Mouse (Mus musculus): ENCODE measurements around the gene Sgsm3. TPM values are rescaled to one million over a fixed set of nuclear protein-coding genes. Genes with fewer than 3 reads are reported as not detected.
"Not testable (repeated sequence)": the region's sequence is repeated elsewhere in the genome, so short reads cannot be mapped to it uniquely, and the experiment has no call there.

Sgsm3 gene
- polyA plus RNA-seq (2014; fragmentation: Nextera tagmentation; extraction: Ambion mirVana) = 57.9 and 59.2 TPM in 2 replicates

- ATAC-seq (ENCODE audit: low read depth) = peak; percentile 96
- H3K9me3 ChIP-seq (ENCODE audit: control insufficient read depth, low read length) = no peaks in the 10 kb centered on the region
- under 1% methylated on average over 50 of the region's 67 CpGs for WGBS
- H3K27me3 ChIP-seq (ENCODE audit: control insufficient read depth, insufficient read depth, low read length) = no peaks in the 10 kb centered on the region
- H3K9ac ChIP-seq (replicated peaks; ENCODE audit: low read depth, low read length) = peak within 1 kb of the TSS; percentile 77
- peak within 1 kb of the TSS; percentile 57 for H3K4me2 ChIP-seq (ENCODE audit: low read depth, low read length)
- H3K4me1 ChIP-seq (ENCODE audit: control insufficient read depth, insufficient read depth, low read length) = no peaks in the 10 kb centered on the region
- peak within 1 kb of the TSS; percentile 62 for H3K27ac ChIP-seq (ENCODE audit: low read depth, low read length)
- H3K4me3 ChIP-seq (ENCODE audit: low read depth, low read length) = peak within 1 kb of the TSS; percentile 77
- H3K36me3 ChIP-seq (ENCODE audit: control insufficient read depth, insufficient read depth, low read length) = no peaks in the 10 kb centered on the region
These were observed at the start of gene Sgsm3 for GRCm38 (mm10) chr15:80977620-80978334. TSS of gene Sgsm3 (plus strand) at chr15:80977765.

GRCm38 (mm10) chr15:80928811-80929355 lies 48.7 kb upstream of the Sgsm3 start:
- Histone ChIP-seq H3K27ac (ENCODE audit: low read depth, low read length) (no peak overlapping the region), H3K36me3 (ENCODE audit: control insufficient read depth, insufficient read depth, low read length) (peaks cover 45% of the 10 kb centered on the region), H3K9ac (replicated peaks; ENCODE audit: low read depth, low read length) (no peak overlapping the region), H3K4me3 (ENCODE audit: low read depth, low read length) (no peak overlapping the region), H3K4me2 (ENCODE audit: low read depth, low read length) (no peak overlapping the region), H3K27me3 (ENCODE audit: control insufficient read depth, insufficient read depth, low read length) (no peaks in the 10 kb centered on the region), H3K9me3 (ENCODE audit: control insufficient read depth, low read length) (no peaks in the 10 kb centered on the region), H3K4me1 (ENCODE audit: control insufficient read depth, insufficient read depth, low read length) (no peaks in the 10 kb centered on the region)
- no peak for ATAC-seq (ENCODE audit: low read depth)
- 81% methylated on average over 20 of the region's 20 CpGs for WGBS

- Histone ChIP-seq H3K27ac (ENCODE audit: low read depth, low read length) (no peak overlapping the region), H3K4me2 (ENCODE audit: low read depth, low read length) (no peak overlapping the region), H3K36me3 (ENCODE audit: control insufficient read depth, insufficient read depth, low read length) (peaks cover 48% of the 10 kb centered on the region), H3K9ac (replicated peaks; ENCODE audit: low read depth, low read length) (no peak overlapping the region), H3K4me3 (ENCODE audit: low read depth, low read length) (no peak overlapping the region), H3K4me1 (ENCODE audit: control insufficient read depth, insufficient read depth, low read length) (no peaks in the 10 kb centered on the region), H3K27me3 (ENCODE audit: control insufficient read depth, insufficient read depth, low read length) (no peaks in the 10 kb centered on the region), H3K9me3 (ENCODE audit: control insufficient read depth, low read length) (no peaks in the 10 kb centered on the region)
- ATAC-seq (ENCODE audit: low read depth) = no peak
- WGBS = 48% methylated on average over 14 of the region's 16 CpGs
These were observed 47.5 kb upstream of the Sgsm3 start for GRCm38 (mm10) chr15:80930048-80930571.

- H3K27me3 ChIP-seq (ENCODE audit: control insufficient read depth, insufficient read depth, low read length); ATAC-seq (ENCODE audit: low read depth); H3K4me1 ChIP-seq (ENCODE audit: control insufficient read depth, insufficient read depth, low read length); H3K9ac ChIP-seq (replicated peaks; ENCODE audit: low read depth, low read length); H3K4me3 ChIP-seq (ENCODE audit: low read depth, low read length); H3K4me2 ChIP-seq (ENCODE audit: low read depth, low read length); H3K27ac ChIP-seq (ENCODE audit: low read depth, low read length); H3K9me3 ChIP-seq (ENCODE audit: control insufficient read depth, low read length): not testable (repeated sequence)
- H3K36me3 ChIP-seq (ENCODE audit: control insufficient read depth, insufficient read depth, low read length) = peaks cover 48% of the 10 kb centered on the region
- 92% methylated on average over 23 of the region's 23 CpGs for WGBS
These were observed 46.8 kb upstream of the Sgsm3 start for GRCm38 (mm10) chr15:80930676-80931320.

- peaks cover 46% of the 10 kb centered on the region for H3K36me3 ChIP-seq (ENCODE audit: control insufficient read depth, insufficient read depth, low read length)
- no peak overlapping the region for H3K4me3 ChIP-seq (ENCODE audit: low read depth, low read length)
- 94% methylated on average over 9 of the region's 9 CpGs for WGBS
These were observed 46.1 kb upstream of the Sgsm3 start for GRCm38 (mm10) chr15:80931345-80931960.

GRCm38 (mm10) chr15:80934841-80935240 lies 42.7 kb upstream of the Sgsm3 start:
- Histone ChIP-seq H3K27me3 (ENCODE audit: control insufficient read depth, insufficient read depth, low read length) (no peaks in the 10 kb centered on the region), H3K9me3 (ENCODE audit: control insufficient read depth, low read length) (no peaks in the 10 kb centered on the region), H3K4me2 (ENCODE audit: low read depth, low read length) (no peak overlapping the region), H3K36me3 (ENCODE audit: control insufficient read depth, insufficient read depth, low read length) (peaks cover 24% of the 10 kb centered on the region), H3K4me1 (ENCODE audit: control insufficient read depth, insufficient read depth, low read length) (no peaks in the 10 kb centered on the region), H3K27ac (ENCODE audit: low read depth, low read length) (no peak overlapping the region), H3K4me3 (ENCODE audit: low read depth, low read length) (no peak overlapping the region), H3K9ac (replicated peaks; ENCODE audit: low read depth, low read length) (no peak overlapping the region)
- no peak for ATAC-seq (ENCODE audit: low read depth)
- WGBS = 96% methylated on average over 5 of the region's 5 CpGs

More at GRCm38 (mm10) chr15:80931345-80931960, 46.1 kb upstream of the Sgsm3 start:
- Histone ChIP-seq H3K9ac (replicated peaks; ENCODE audit: low read depth, low read length) (no peak overlapping the region), H3K9me3 (ENCODE audit: control insufficient read depth, low read length) (no peaks in the 10 kb centered on the region), H3K27ac (ENCODE audit: low read depth, low read length) (no peak overlapping the region), H3K4me1 (ENCODE audit: control insufficient read depth, insufficient read depth, low read length) (no peaks in the 10 kb centered on the region), H3K27me3 (ENCODE audit: control insufficient read depth, insufficient read depth, low read length) (no peaks in the 10 kb centered on the region), H3K4me2 (ENCODE audit: low read depth, low read length) (no peak overlapping the region)
- no peak for ATAC-seq (ENCODE audit: low read depth)

- H3K9ac ChIP-seq (replicated peaks; ENCODE audit: low read depth, low read length) = no peak overlapping the region
- no peaks in the 10 kb centered on the region for H3K9me3 ChIP-seq (ENCODE audit: control insufficient read depth, low read length)
- no peak overlapping the region for H3K4me3 ChIP-seq (ENCODE audit: low read depth, low read length)
- 89% methylated on average over 3 of the region's 3 CpGs for WGBS
- H3K27me3 ChIP-seq (ENCODE audit: control insufficient read depth, insufficient read depth, low read length) = no peaks in the 10 kb centered on the region
- ATAC-seq (ENCODE audit: low read depth) = no peak
- H3K4me1 ChIP-seq (ENCODE audit: control insufficient read depth, insufficient read depth, low read length) = no peaks in the 10 kb centered on the region
- no peak overlapping the region for H3K4me2 ChIP-seq (ENCODE audit: low read depth, low read length)
- peaks cover 16% of the 10 kb centered on the region for H3K36me3 ChIP-seq (ENCODE audit: control insufficient read depth, insufficient read depth, low read length)
- H3K27ac ChIP-seq (ENCODE audit: low read depth, low read length) = no peak overlapping the region
These were observed 40.9 kb upstream of the Sgsm3 start for GRCm38 (mm10) chr15:80936686-80937085.

GRCm38 (mm10) chr15:80938615-80939014 lies 39.0 kb upstream of the Sgsm3 start:
- Histone ChIP-seq H3K9me3 (ENCODE audit: control insufficient read depth, low read length) (no peaks in the 10 kb centered on the region), H3K36me3 (ENCODE audit: control insufficient read depth, insufficient read depth, low read length) (0 out of 2 replicates have a peak, but pooled peaks cover 7% of the 10 kb centered on the region), H3K4me3 (ENCODE audit: low read depth, low read length) (no peak overlapping the region), H3K4me2 (ENCODE audit: low read depth, low read length) (no peak overlapping the region), H3K9ac (replicated peaks; ENCODE audit: low read depth, low read length) (no peak overlapping the region), H3K27ac (ENCODE audit: low read depth, low read length) (no peak overlapping the region), H3K4me1 (ENCODE audit: control insufficient read depth, insufficient read depth, low read length) (no peaks in the 10 kb centered on the region), H3K27me3 (ENCODE audit: control insufficient read depth, insufficient read depth, low read length) (no peaks in the 10 kb centered on the region)
- ATAC-seq (ENCODE audit: low read depth) = no peak
- 86% methylated on average over 4 of the region's 4 CpGs for WGBS

All from neural tube, embryonic 14.5 days (tissue).